Mouse (Mus musculus) heart, embryonic 15.5 days (tissue): ENCODE measurements around the gene Gm10721. TPM values are rescaled to one million over a fixed set of nuclear protein-coding genes. Genes with fewer than 3 reads are reported as not detected.
"Not testable (repeated sequence)": the region's sequence is repeated elsewhere in the genome, so short reads cannot be mapped to it uniquely, and the experiment has no call there.

Experiments used
- ATAC-seq: fragments of 200-750 bp; cut with Nextera tagmentation; replicated peaks from 2 replicates; pipeline ENCODE4 v1.8.0; 2017; ENCODE audit warnings: low read depth, moderate TSS enrichment; ENCODE audit not compliant: insufficient number of reproducible peaks, insufficient read depth, low FRiP score
- H3K27ac ChIP-seq: fragments of 300-500 bp; sonication (generic); 2 replicates; pipeline ENCODE4 v1.5.1; 2015; ENCODE audit warnings: mild to moderate bottlenecking, inconsistent platforms
- H3K27me3 ChIP-seq: fragments of 300-500 bp; sonication (generic); 2 replicates; pipeline ENCODE4 v1.6.1; 2015; ENCODE audit warnings: inconsistent platforms
- H3K36me3 ChIP-seq: fragments of 300-500 bp; sonication (generic); 2 replicates; pipeline ENCODE4 v1.6.1; 2015; ENCODE audit warnings: mild to moderate bottlenecking, inconsistent platforms
- H3K4me1 ChIP-seq: fragments of 300-500 bp; sonication (generic); replicated peaks from 2 replicates; pipeline ENCODE4 v1.6.1; 2015; ENCODE audit warnings: inconsistent platforms
- H3K4me2 ChIP-seq: fragments of 300-500 bp; sonication (generic); 2 replicates; pipeline ENCODE4 v1.6.1; 2015; ENCODE audit warnings: inconsistent platforms, mild to moderate bottlenecking, moderate library complexity
- H3K4me3 ChIP-seq: fragments of 300-500 bp; sonication (generic); 2 replicates; pipeline ENCODE4 v1.5.1; 2015; ENCODE audit warnings: mild to moderate bottlenecking, inconsistent platforms
- H3K9ac ChIP-seq: fragments of 300-500 bp; sonication (generic); 2 replicates; pipeline ENCODE4 v1.6.1; 2015; ENCODE audit warnings: mild to moderate bottlenecking, inconsistent platforms
- H3K9me3 ChIP-seq: fragments of 300-500 bp; sonication (generic); replicated peaks from 2 replicates; pipeline ENCODE4 v1.6.1; 2016; ENCODE audit warnings: inconsistent platforms
- WGBS: fragments of 180-500 bp; shearing (Covaris S2); methylation state at CpG from one replicate; pipeline ENCODE4 v1.1.7; 2015; ENCODE audit warnings: mixed read lengths; 5-methylcytosine and 5-hydroxymethylcytosine counted together
- polyA plus RNA-seq: library from polyadenylated mRNA; unstranded; fragments of >200 nt; fragmentation: Nextera tagmentation; extraction: Ambion mirVana; gene quantifications from 2 replicates; pipeline ENCODE4 v1.2.1, GENCODE M21; 2015

Gene Gm10721
- polyA plus RNA-seq, 1 experiment from 2014 or later = not detected

DNA sequence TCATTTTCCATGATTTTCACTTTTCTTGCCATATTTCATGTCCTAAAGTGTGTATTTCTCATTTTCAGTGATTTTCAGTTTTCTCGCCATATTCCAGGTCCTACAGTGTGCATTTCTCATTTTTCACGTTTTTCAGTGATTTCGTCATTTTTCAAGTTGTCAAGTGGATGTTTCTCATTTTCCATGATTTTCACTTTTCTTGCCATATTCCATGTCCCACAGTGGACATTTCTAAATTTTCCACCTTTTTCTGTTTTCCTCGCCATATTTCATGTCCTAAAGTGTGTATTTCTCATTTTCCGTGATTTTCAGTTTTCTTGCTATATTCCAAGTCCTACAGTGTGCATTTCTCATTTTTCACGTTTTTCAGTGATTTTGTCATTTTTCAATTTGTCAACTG, 3.0 kb downstream of the Gm10721 start:
- H3K9me3 ChIP-seq, H3K27me3 ChIP-seq, H3K9ac ChIP-seq, H3K4me1 ChIP-seq, ATAC-seq, H3K4me3 ChIP-seq, H3K36me3 ChIP-seq, H3K4me2 ChIP-seq, H3K27ac ChIP-seq: not testable (repeated sequence)
- WGBS = 71% methylated on average over 6 of the region's 6 CpGs

DNA sequence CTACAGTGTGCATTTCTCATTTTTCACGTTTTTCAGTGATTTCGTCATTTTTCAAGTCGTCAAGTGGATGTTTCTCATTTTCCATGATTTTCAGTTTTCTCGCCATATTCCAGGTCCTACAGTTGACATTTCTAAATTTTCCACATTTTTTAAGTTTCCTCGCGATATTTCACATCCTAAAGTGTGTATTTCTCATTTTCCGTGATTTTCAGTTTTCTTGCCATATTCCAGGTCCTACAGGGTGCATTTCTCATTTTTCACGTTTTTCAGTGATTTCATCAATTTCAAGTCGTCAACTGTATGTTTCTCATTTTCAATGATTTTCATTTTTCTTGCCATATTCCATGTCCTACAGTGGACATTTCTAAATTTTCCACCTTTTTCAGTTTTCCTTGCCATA, 4.2 kb downstream of the Gm10721 start, which contains the start of gene Gm10719:
Gm10719 (plus strand) TSS at position 301 of the 400 bp plus-strand sequence.
- H3K9ac ChIP-seq, H3K27ac ChIP-seq, H3K4me1 ChIP-seq, H3K9me3 ChIP-seq, H3K36me3 ChIP-seq, H3K4me3 ChIP-seq, H3K27me3 ChIP-seq, ATAC-seq, H3K4me2 ChIP-seq: not testable (repeated sequence)
- 47% methylated on average over 2 of the region's 9 CpGs for WGBS

DNA sequence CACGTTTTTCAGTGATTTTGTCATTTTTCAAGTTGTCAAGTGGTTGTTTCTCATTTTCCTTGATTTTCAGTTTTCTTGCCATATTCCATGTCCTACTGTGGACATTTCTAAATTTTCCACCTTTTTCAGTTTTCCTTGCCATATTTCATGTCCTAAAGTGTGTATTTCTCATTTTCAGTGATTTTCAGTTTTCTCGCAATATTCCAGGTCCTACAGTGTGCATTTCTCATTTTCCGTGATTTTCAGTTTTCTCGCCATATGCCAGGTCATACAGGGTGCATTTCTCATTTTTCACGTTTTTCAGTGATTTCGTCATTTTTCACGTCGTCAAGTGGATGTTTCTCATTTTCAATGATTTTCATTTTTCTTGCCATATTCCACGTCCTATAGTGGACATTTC, 6.0 kb downstream of the Gm10721 start:
- ATAC-seq, H3K9me3 ChIP-seq, H3K36me3 ChIP-seq, H3K4me1 ChIP-seq, H3K9ac ChIP-seq, H3K4me3 ChIP-seq, H3K27me3 ChIP-seq, H3K27ac ChIP-seq, H3K4me2 ChIP-seq: not testable (repeated sequence)
- 57% methylated on average over 9 of the region's 9 CpGs for WGBS

DNA sequence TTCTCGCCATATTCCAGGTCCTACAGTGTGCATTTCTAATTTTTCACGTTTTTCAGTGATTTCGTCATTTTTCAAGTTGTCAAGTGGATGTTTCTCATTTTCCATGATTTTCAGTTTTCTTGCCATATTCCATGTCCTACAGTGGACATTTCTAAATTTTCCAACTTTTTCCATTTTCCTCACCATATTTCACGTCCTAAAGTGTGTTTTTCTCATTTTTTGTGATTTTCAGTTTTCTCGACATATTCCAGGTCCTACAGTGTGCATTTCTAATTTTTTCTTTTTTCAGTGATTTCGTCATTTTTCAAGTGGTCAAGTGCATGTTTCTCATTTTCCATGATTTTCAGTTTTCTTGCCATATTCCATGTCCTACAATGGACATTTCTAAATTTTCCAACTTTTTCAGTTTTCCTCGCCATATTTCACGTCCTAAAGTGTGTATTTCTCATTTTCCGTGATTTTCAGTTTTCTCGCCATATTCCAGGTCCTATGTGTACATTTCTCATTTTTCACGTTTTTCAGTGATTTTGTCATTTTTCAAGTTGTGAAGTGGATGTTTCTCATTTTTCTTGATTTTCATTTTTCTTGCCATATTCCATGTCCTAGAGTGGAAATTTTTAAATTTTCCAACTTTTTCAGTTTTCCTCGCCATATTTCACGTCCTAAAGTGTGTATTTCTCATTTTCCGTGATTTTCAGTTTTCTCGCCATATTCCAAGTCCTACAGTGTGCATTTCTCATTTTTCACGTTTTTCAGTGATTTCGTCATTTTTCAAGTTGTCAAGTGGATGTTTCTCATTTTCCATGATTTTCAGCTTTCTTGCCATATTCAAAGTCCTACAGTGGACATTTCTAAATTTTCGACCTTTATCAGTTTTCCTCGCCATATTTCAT, 7.1 kb downstream of the Gm10721 start:
- H3K9me3 ChIP-seq, H3K4me2 ChIP-seq, H3K27me3 ChIP-seq, H3K36me3 ChIP-seq, H3K4me3 ChIP-seq, H3K9ac ChIP-seq, H3K4me1 ChIP-seq, H3K27ac ChIP-seq: not testable (repeated sequence)
- 69% methylated on average over 17 of the region's 19 CpGs for WGBS
- ATAC-seq = peak; percentile 54

DNA sequence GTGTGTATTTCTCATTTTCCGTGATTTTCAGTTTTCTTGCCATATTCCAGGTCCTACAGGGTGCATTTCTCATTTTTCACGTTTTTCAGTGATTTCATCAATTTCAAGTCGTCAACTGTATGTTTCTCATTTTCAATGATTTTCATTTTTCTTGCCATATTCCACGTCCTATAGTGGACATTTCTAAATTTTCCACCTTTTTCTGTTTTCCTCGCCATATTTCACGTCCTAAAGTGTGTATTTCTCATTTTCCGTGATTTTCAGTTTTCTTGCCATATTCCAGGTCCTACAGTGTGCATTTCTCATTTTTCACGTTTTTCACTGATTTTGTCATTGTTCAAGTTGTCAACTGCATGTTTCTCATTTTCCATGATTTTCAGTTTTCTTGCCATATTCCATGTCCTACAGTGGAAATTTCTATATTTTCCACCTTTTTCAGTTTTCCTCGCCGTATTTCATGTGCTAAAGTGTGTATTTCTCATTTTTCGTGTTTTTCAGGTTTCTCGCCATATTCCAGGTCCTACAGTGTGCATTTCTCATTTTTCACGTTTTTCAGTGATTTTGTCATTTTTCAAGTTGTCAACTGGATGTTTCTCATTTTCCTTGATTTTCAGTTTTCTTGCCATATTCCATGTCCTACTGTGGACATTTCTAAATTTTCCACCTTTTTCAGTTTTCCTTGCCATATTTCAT, 9.5 kb downstream of the Gm10721 start:
- not testable (repeated sequence) for H3K27ac ChIP-seq, H3K9ac ChIP-seq, H3K4me3 ChIP-seq, H3K27me3 ChIP-seq, H3K4me1 ChIP-seq, H3K4me2 ChIP-seq, H3K36me3 ChIP-seq, ATAC-seq, H3K9me3 ChIP-seq
- 72% methylated on average over 12 of the region's 13 CpGs for WGBS

DNA sequence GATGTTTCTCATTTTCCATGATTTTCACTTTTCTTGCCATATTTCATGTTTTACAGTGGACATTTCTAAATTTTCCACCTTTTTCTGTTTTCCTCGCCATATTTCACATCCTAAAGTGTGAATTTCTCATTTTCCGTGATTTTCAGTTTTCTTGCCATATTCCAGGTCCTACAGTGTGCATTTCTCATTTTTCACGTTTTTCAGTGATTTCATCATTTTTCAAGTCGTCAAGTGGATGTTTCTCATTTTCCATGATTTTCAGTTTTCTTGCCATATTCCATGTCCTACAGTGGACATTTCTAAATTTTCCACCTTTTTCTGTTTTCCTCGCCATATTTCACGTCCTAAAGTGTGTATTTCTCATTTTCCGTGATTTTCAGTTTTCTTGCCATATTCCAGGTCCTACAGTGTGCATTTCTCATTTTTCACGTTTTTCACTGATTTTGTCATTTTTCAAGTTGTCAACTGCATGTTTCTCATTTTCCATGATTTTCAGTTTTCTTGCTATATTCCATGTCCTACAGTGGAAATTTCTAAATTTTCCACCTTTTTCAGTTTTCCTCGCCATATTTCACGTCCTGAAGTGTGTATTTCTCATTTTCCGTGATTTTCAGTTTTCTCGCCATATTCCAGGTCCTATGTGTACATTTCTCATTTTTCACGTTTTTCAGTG, 10.5 kb downstream of the Gm10721 start, which contains the start of gene Gm10718:
Gm10718 (plus strand) TSS at position 236 of the 673 bp plus-strand sequence.
- H3K4me1 ChIP-seq, H3K27ac ChIP-seq, H3K27me3 ChIP-seq, ATAC-seq, H3K36me3 ChIP-seq, H3K9me3 ChIP-seq, H3K9ac ChIP-seq, H3K4me3 ChIP-seq, H3K4me2 ChIP-seq: not testable (repeated sequence)
- 69% methylated on average over 12 of the region's 13 CpGs for WGBS

DNA sequence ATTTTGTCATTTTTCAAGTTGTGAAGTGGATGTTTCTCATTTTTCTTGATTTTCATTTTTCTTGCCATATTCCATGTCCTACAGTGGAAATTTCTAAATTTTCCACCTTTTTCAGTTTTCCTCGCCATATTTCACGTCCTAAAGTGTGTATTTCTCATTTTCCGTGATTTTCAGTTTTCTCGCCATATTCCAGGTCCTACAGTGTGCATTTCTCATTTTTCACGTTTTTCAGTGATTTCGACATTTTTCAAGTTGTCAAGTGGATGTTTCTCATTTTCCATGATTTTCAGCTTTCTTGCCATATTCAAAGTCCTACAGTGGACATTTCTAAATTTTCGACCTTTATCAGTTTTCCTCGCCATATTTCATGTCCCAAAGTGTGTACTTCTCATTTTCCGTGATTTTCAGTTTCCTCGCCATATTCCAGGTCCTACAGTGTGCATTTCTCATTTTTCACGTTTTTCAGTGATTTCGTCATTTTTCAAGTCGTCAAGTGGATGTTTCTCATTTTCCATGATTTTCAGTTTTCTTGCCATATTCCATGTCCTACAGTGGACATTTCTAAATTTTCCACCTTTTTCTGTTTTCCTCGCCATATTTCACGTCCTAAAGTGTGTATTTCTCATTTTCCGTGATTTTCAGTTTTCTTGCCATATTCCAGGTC, 11.2 kb downstream of the Gm10721 start:
- 72% methylated on average over 16 of the region's 16 CpGs for WGBS

DNA sequence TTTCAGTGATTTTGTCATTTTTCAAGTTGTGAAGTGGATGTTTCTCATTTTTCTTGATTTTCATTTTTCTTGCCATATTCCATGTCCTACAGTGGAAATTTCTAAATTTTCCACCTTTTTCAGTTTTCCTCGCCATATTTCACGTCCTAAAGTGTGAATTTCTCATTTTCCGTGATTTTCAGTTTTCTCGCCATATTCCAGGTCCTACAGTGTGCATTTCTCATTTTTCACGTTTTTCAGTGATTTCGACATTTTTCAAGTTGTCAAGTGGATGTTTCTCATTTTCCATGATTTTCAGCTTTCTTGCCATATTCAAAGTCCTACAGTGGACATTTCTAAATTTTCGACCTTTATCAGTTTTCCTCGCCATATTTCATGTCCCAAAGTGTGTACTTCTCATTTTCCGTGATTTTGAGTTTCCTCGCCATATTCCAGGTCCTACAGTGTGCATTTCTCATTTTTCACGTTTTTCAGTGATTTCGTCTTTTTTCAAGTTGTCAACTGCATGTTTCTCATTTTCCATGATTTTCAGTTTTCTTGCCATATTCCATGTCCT, 12.1 kb downstream of the Gm10721 start, which contains the start of gene Gm10717:
Gm10717 (plus strand) TSS at position 506 of the 556 bp plus-strand sequence.
- not testable (repeated sequence) for H3K9me3 ChIP-seq, H3K36me3 ChIP-seq, H3K4me3 ChIP-seq, H3K27me3 ChIP-seq, ATAC-seq, H3K27ac ChIP-seq, H3K4me2 ChIP-seq, H3K9ac ChIP-seq, H3K4me1 ChIP-seq
- WGBS = 67% methylated on average over 12 of the region's 12 CpGs

More for the DNA sequence above, 11.2 kb downstream of the Gm10721 start:
- not testable (repeated sequence) for H3K27ac ChIP-seq, H3K4me1 ChIP-seq, H3K27me3 ChIP-seq, H3K9me3 ChIP-seq, H3K9ac ChIP-seq, ATAC-seq, H3K36me3 ChIP-seq, H3K4me3 ChIP-seq, H3K4me2 ChIP-seq

DNA sequence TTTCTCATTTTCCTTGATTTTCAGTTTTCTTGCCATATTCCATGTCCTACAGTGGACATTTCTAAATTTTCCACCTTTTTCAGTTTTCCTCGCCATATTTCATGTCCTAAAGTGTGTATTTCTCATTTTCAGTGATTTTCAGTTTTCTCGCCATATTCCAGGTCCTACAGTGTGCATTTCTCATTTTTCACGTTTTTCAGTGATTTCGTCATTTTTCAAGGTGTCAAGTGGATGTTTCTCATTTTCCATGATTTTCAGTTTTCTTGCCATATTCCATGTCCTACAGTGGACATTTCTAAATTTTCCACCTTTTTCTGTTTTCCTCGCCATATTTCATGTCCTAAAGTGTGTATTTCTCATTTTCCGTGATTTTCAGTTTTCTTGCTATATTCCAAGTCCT, 12.7 kb downstream of the Gm10721 start:
- H3K4me3 ChIP-seq, H3K9ac ChIP-seq, H3K27ac ChIP-seq, H3K36me3 ChIP-seq, ATAC-seq, H3K4me1 ChIP-seq, H3K4me2 ChIP-seq, H3K27me3 ChIP-seq, H3K9me3 ChIP-seq: not testable (repeated sequence)
- 64% methylated on average over 6 of the region's 6 CpGs for WGBS

DNA sequence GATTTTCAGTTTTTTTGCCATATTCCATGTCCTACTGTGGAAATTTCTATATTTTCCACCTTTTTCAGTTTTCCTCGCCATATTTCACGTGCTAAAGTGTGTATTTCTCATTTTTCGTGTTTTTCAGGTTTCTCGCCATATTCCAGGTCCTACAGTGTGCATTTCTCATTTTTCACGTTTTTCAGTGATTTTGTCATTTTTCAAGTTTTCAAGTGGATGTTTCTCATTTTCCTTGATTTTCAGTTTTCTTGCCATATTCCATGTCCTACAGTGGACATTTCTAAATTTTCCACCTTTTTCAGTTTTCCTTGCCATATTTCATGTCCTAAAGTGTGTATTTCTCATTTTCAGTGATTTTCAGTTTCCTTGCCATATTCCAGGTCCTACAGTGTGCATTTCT, 13.2 kb downstream of the Gm10721 start:
- ATAC-seq, H3K9ac ChIP-seq, H3K36me3 ChIP-seq, H3K9me3 ChIP-seq, H3K27me3 ChIP-seq, H3K27ac ChIP-seq, H3K4me3 ChIP-seq, H3K4me2 ChIP-seq, H3K4me1 ChIP-seq: not testable (repeated sequence)
- 69% methylated on average over 5 of the region's 5 CpGs for WGBS

DNA sequence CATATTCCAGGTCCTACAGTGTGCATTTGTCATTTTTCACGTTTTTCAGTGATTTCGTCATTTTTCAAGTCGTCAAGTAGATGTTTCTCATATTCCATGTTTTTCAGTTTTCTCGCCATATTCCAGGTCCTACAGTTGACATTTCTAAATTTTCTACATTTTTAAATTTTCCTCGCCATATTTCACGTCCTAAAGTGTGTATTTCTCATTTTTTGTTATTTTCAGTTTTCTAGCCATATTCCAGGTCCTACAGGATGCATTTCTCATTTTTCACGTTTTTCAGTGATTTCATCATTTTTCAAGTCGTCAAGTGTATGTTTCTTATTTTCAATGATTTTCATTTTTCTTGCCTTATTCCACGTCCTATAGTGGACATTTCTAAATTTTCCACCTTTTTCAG, 13.8 kb downstream of the Gm10721 start:
- ATAC-seq = not testable (repeated sequence)
- WGBS = 62% methylated on average over 9 of the region's 9 CpGs

More for the DNA sequence above, 13.8 kb downstream of the Gm10721 start:
- not testable (repeated sequence) for H3K27ac ChIP-seq, H3K4me2 ChIP-seq, H3K4me3 ChIP-seq, H3K27me3 ChIP-seq, H3K4me1 ChIP-seq, H3K36me3 ChIP-seq, H3K9ac ChIP-seq, H3K9me3 ChIP-seq
